Mouse (Mus musculus) ES-E14 (cell line): Measurements from ENCODE around the gene Rwdd3.

Experiments used
- HCFC1 ChIP-seq: IDR thresholded peaks from 2 replicates; pipeline ENCODE4 v1.6.1; 2012; ENCODE audit warnings: low read length, inconsistent platforms, borderline replicate concordance; ENCODE audit not compliant: insufficient read depth
- MAFK ChIP-seq: IDR thresholded peaks from 2 replicates; pipeline ENCODE4 v1.6.1; 2014; ENCODE audit warnings: mild to moderate bottlenecking, low read depth, low read length, inconsistent platforms; ENCODE audit not compliant: insufficient read depth

GRCm38 (mm10) chr3:121187510-121187909, 16.0 kb upstream of the Rwdd3 start:
- no peak for TF ChIP-seq HCFC1
- TF ChIP-seq MAFK, result no peak
